Mouse (Mus musculus): Measurements from ENCODE around the gene Cluh. TPM values are rescaled to one million over a fixed set of nuclear protein-coding genes. Genes with fewer than 3 reads are reported as not detected.

Cluh gene
- polyA plus RNA-seq, 2 experiments from 2014 or later: 6.8 to 8.1 TPM

GRCm38 (mm10) chr11:74675156-74675555 is 25.9 kb downstream of the Cluh start:
- no peak for ATAC-seq

- no peak for ATAC-seq
Observed at GRCm38 (mm10) chr11:74692151-74692550, 42.9 kb downstream of the Cluh start.

- no peak for ATAC-seq
Observed at GRCm38 (mm10) chr11:74699505-74699904, 50.2 kb downstream of the Cluh start.

- no peak for ATAC-seq
Observed at GRCm38 (mm10) chr11:74704068-74704467, 54.8 kb downstream of the Cluh start.

DNA sequence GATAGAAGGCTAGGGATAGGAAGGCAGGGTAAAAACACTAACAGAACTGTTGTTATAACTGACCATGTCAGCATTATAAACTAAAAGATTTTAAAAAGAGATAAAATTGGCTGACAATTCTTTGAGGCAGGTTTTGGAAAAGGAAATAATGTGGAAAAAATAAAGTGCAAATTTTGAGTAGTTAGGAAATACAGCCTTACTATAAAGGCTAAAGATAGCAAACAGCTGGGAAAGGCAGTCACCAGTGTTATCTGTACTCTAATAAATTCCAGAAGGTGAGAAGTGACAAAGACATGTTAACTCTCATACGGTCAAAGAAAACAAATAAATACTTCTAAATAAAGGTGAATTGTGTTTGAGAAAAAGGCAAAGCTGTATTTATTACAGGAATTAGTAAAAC is 59.5 kb downstream of the Cluh start:
- ATAC-seq: no peak

DNA sequence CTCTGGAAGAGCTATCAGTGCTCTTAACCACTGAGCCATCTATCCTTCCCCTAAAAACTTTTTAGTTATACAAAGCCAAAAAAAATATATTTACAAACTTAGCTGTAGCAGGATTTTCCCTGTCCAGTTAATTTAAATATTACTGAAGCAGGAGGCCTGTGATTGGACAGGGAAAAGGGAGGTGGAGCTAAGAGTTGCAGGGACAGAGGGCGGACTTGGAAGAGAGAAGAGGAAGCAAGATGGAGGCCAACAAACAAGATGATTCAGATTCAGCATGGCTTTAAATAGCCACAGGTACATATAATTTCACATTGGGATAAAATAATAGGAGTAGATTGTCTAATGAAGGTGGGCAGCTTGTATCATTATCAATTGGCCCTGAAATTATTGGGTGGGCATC is 61.4 kb downstream of the Cluh start:
- no peak for ATAC-seq

- ATAC-seq: no peak
Observed at GRCm38 (mm10) chr11:74715971-74716525, 66.8 kb downstream of the Cluh start.

Other genes with a start within 250 kb of the Cluh start
- gene Rap1gap2, start 38.6 kb upstream of the Cluh start, polyA plus RNA-seq (2017; shearing (Covaris generic)): 1 to 10 TPM; 3.3 to 4.1 TPM
- not detected for gene Ccdc92b, start 29.9 kb upstream of the Cluh start, polyA plus RNA-seq (2017; shearing (Covaris generic))
- 10 to 100 TPM; 59.5 to 79.2 TPM for gene Pafah1b1, start 75.2 kb downstream of the Cluh start, polyA plus RNA-seq (2017; shearing (Covaris generic))
- 10 to 100 TPM; 26.3 to 33.5 TPM for gene Mettl16, start 121.3 kb downstream of the Cluh start, polyA plus RNA-seq (2017; shearing (Covaris generic))
- 1 to 10 TPM; 5.4 to 6.9 TPM for gene Mnt, start 181.4 kb downstream of the Cluh start, polyA plus RNA-seq (2017; shearing (Covaris generic))
- 1 to 10 TPM; 1.6 to 2.0 TPM for gene Sgsm2, start 247.6 kb downstream of the Cluh start, polyA plus RNA-seq (2017; shearing (Covaris generic))
- gene Tsr1, start 248.6 kb downstream of the Cluh start, polyA plus RNA-seq (2017; shearing (Covaris generic)): 10 to 100 TPM; 38.4 to 39.2 TPM